Mouse (Mus musculus): ENCODE results near the gene Mapkapk3. TPM values are rescaled to one million over a fixed set of nuclear protein-coding genes. Genes with fewer than 3 reads are reported as not detected.

The Mapkapk3 gene
- total and polyA plus RNA-seq, 3 experiments: 42.3 to 49.9 TPM; not detected in 1

DNA sequence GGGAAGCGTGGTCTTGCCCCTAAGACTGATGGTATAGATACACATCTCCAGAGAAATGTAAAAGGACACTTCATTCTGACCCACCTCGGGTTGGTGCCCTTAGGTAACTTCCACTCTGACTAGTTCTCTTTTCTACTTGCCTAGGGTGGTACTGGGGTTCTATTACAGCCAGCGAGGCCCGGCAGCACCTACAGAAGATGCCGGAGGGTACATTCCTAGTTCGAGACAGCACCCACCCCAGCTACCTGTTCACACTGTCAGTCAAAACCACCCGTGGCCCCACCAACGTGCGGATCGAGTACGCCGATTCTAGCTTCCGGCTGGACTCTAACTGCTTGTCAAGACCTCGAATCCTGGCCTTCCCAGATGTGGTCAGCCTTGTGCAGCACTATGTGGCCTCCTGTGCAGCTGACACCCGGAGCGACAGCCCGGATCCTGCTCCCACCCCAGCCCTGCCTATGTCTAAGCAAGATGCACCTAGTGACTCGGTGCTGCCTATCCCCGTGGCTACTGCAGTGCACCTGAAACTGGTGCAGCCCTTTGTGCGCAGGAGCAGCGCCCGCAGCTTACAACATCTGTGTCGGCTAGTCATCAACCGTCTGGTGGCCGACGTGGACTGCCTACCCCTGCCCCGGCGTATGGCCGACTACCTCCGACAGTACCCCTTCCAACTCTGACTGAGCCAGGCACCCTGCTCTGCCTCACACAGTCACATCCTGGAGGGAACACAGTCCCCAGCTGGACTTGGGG is 10.7 kb upstream of the Mapkapk3 start:
- TF ChIP-seq MAFK (IDR thresholded peaks at IDR 0.05; ENCODE audit: borderline replicate concordance, low read depth, low read length) (no peak), MAZ (IDR thresholded peaks at IDR 0.05; ENCODE audit: low read depth, low read length) (no peak), ZMIZ1 (IDR thresholded peaks at IDR 0.05; ENCODE audit: low read depth, low read length) (no peak), CHD2 (IDR thresholded peaks at IDR 0.05; ENCODE audit: low read length) (no peak), MYC (IDR thresholded peaks at IDR 0.05; ENCODE audit: low read depth, low read length) (no peak), TBP (IDR thresholded peaks at IDR 0.05; ENCODE audit: low read depth, low read length) (no peak), GABPA (IDR thresholded peaks at IDR 0.05; ENCODE audit: low read depth, low read length) (no peak), MXI1 (IDR thresholded peaks at IDR 0.05; ENCODE audit: low read depth, low read length) (no peak), GATA1 (IDR thresholded peaks at IDR 0.05; ENCODE audit: low read depth, low read length) (no peak), SMC3 (IDR thresholded peaks at IDR 0.05; ENCODE audit: low read depth, low read length) (no peak), RAD21 (IDR thresholded peaks at IDR 0.05; ENCODE audit: low read depth, low read length) (no peak), ETS1 (IDR thresholded peaks at IDR 0.05; ENCODE audit: low read depth, low read length) (no peak), TCF12 (IDR thresholded peaks at IDR 0.05; ENCODE audit: low read depth, low read length) (no peak), MAX (IDR thresholded peaks at IDR 0.05; ENCODE audit: low read length) (no peak), POLR2AphosphoS5 (IDR thresholded peaks at IDR 0.05; ENCODE audit: borderline replicate concordance, low read depth, low read length) (no peak), CHD1 (IDR thresholded peaks at IDR 0.05; ENCODE audit: low read depth, low read length) (no peak), ELF1 (IDR thresholded peaks at IDR 0.05; ENCODE audit: low read depth, low read length) (no peak), TAL1 (IDR thresholded peaks at IDR 0.05; ENCODE audit: low read length) (no peak), NELFE (IDR thresholded peaks at IDR 0.05; ENCODE audit: low read depth, low read length) (no peak)
- DNase-seq (ENCODE audit: low read depth, low spot score): no peak
- Histone ChIP-seq H3K27ac (ENCODE audit: control insufficient read depth, low read depth, low read length) (no peak overlapping the region), H3K4me1 (ENCODE audit: control insufficient read depth in 1 of 2, insufficient read depth in 2 of 2, low read length in 2 of 2) (peaks cover 2 to 32% of the 10 kb centered on the region in 2 experiments; a peak in 3 of 4 replicates), H3K9ac (ENCODE audit: control insufficient read depth, low read depth, low read length, poor library complexity, severe bottlenecking) (no peak overlapping the region), H3K27me3 (ENCODE audit: control insufficient read depth in 1 of 2, insufficient read depth in 2 of 2, low read length in 2 of 2) (no peaks in the 10 kb centered on the region), H3K36me3 (ENCODE audit: control insufficient read depth in 1 of 2, insufficient read depth in 2 of 2, low read length in 2 of 2) (peaks cover 0 to 24% of the 10 kb centered on the region in 2 experiments; a peak in 2 of 4 replicates), H3K9me3 (replicated peaks; ENCODE audit: insufficient read depth, low read length) (no peaks in the 10 kb centered on the region), H3K4me3 (ENCODE audit: control insufficient read depth in 1 of 2, insufficient read depth in 1 of 2, low read depth in 2 of 2, low read length in 2 of 2) (no peak overlapping the region), H3K79me2 (ENCODE audit: control insufficient read depth, insufficient read depth, low read length, poor library complexity) (peaks cover 31% of the 10 kb centered on the region)

DNA sequence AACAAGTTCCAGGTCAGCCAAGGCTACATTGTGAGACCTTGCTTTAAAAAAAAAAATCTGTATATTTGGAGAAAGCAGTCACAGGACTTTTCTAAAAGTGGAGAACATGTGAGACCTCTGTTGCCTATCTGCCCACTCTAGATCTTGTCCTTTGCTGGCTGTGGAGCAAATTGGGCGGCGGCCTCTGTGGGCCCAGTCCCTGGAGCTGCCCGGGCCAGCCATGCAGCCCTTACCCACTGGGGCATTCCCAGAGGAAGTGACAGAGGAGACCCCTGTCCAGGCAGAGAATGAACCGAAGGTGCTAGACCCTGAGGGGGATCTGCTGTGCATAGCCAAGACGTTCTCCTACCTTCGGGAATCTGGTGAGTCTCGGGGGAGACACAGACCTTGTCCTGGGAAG is 10.1 kb upstream of the Mapkapk3 start:
- peaks cover 31% of the 10 kb centered on the region for H3K79me2 ChIP-seq (ENCODE audit: control insufficient read depth, insufficient read depth, low read length, poor library complexity)
- H3K9me3 ChIP-seq (replicated peaks; ENCODE audit: insufficient read depth, low read length): no peaks in the 10 kb centered on the region
- no peak overlapping the region for H3K27ac ChIP-seq (ENCODE audit: control insufficient read depth, low read depth, low read length)
- no peak overlapping the region for H3K4me3 ChIP-seq (ENCODE audit: control insufficient read depth in 1 of 2, insufficient read depth in 1 of 2, low read depth in 2 of 2, low read length in 2 of 2)
- peaks cover 2 to 34% of the 10 kb centered on the region in 2 experiments; a peak in 3 of 4 replicates for H3K4me1 ChIP-seq (ENCODE audit: control insufficient read depth in 1 of 2, insufficient read depth in 2 of 2, low read length in 2 of 2)
- no peak for DNase-seq (ENCODE audit: low read depth, low spot score)
- no peak overlapping the region for H3K9ac ChIP-seq (ENCODE audit: control insufficient read depth, low read depth, low read length, poor library complexity, severe bottlenecking)
- TF ChIP-seq CTCF (IDR thresholded peaks at IDR 0.05 in 2 of 3, conservative IDR thresholded peaks at IDR 0.05 in 1 of 3; ENCODE audit: control insufficient read depth in 1 of 3, insufficient read depth in 1 of 3, low read depth in 2 of 3, low read length in 3 of 3, poor library complexity in 1 of 3, severe bottlenecking in 1 of 3) (no peak), ZMIZ1 (IDR thresholded peaks at IDR 0.05; ENCODE audit: low read depth, low read length) (no peak), GATA1 (IDR thresholded peaks at IDR 0.05; ENCODE audit: low read depth, low read length) (no peak), ZC3H11A (IDR thresholded peaks at IDR 0.05; ENCODE audit: low read depth, low read length) (no peak), NRF1 (IDR thresholded peaks at IDR 0.05; ENCODE audit: insufficient read depth, low read depth, low read length, poor library complexity, severe bottlenecking) (no peak), POLR2AphosphoS2 (IDR thresholded peaks at IDR 0.05; ENCODE audit: low read length) (no peak), USF2 (IDR thresholded peaks at IDR 0.05; ENCODE audit: borderline replicate concordance in 1 of 2, insufficient read depth in 1 of 2, low read depth in 1 of 2, low read length in 2 of 2) (no peak)
- H3K27me3 ChIP-seq (ENCODE audit: control insufficient read depth in 1 of 2, insufficient read depth in 2 of 2, low read length in 2 of 2): no peaks in the 10 kb centered on the region
- peaks cover 0 to 26% of the 10 kb centered on the region in 2 experiments; a peak in 2 of 4 replicates for H3K36me3 ChIP-seq (ENCODE audit: control insufficient read depth in 1 of 2, insufficient read depth in 2 of 2, low read length in 2 of 2)
